Mouse (Mus musculus) heart, embryonic 11.5 days (tissue): ENCODE results near the gene Slc25a3. TPM values are rescaled to one million over a fixed set of nuclear protein-coding genes. Genes with fewer than 3 reads are reported as not detected.
A peak's percentile ranks its signal among the peaks of the same experiment; 100 is the strongest.

Source experiments
- ATAC-seq: fragments of 200-750 bp; cut with Nextera tagmentation; replicated peaks from 2 replicates; pipeline ENCODE4 v1.8.0; 2017; ENCODE audit warnings: moderate library complexity; ENCODE audit not compliant: insufficient number of reproducible peaks, low FRiP score, low TSS enrichment
- H3K27ac ChIP-seq: fragments of 300-500 bp; sonication (generic); 2 replicates; pipeline ENCODE4 v1.5.1; 2014; ENCODE audit warnings: mild to moderate bottlenecking, low read depth, low read length
- H3K27me3 ChIP-seq: fragments of 300-500 bp; sonication (generic); 2 replicates; pipeline ENCODE4 v1.6.1; 2014; ENCODE audit warnings: mild to moderate bottlenecking, low read length, mixed read lengths; ENCODE audit not compliant: control insufficient read depth, insufficient read depth
- H3K36me3 ChIP-seq: fragments of 300-500 bp; sonication (generic); 2 replicates; pipeline ENCODE4 v1.6.1; 2014; ENCODE audit warnings: mild to moderate bottlenecking, low read length, moderate library complexity, mixed read lengths; ENCODE audit not compliant: control insufficient read depth, insufficient read depth
- H3K4me1 ChIP-seq: fragments of 300-500 bp; sonication (generic); 2 replicates; pipeline ENCODE4 v1.6.1; 2014; ENCODE audit warnings: low read length; ENCODE audit not compliant: control insufficient read depth, insufficient read depth
- H3K4me2 ChIP-seq: fragments of 300-500 bp; sonication (generic); 2 replicates; pipeline ENCODE4 v1.6.1; 2014; ENCODE audit warnings: mild to moderate bottlenecking, moderate library complexity
- H3K4me3 ChIP-seq: fragments of 300-500 bp; sonication (generic); 2 replicates; pipeline ENCODE4 v1.5.1; 2014; ENCODE audit warnings: low read depth, low read length
- H3K9ac ChIP-seq: fragments of 300-500 bp; sonication (generic); 2 replicates; pipeline ENCODE4 v1.6.1; 2014; ENCODE audit warnings: mild to moderate bottlenecking, low read depth, low read length, moderate library complexity
- H3K9me3 ChIP-seq: fragments of 300-500 bp; sonication (generic); replicated peaks from 2 replicates; pipeline ENCODE4 v1.6.1; 2016; ENCODE audit warnings: low read length; ENCODE audit not compliant: control insufficient read depth
- WGBS: fragments of 180-500 bp; shearing (Covaris S2); extraction: QIAGEN DNeasy Blood & Tissue Kit; methylation state at CpG from one replicate; pipeline ENCODE4 v1.1.7; 2014; ENCODE audit not compliant: insufficient replicate concordance; 5-methylcytosine and 5-hydroxymethylcytosine counted together
- polyA plus RNA-seq: library from polyadenylated mRNA; unstranded; fragments of >200 nt; fragmentation: Nextera tagmentation; extraction: Ambion mirVana; gene quantifications from 2 replicates; pipeline ENCODE4 v1.2.1, GENCODE M21; 2014

The Slc25a3 gene
- 838 and 861 TPM in 2 replicates for polyA plus RNA-seq

- Histone ChIP-seq H3K27me3 (no peaks in the 10 kb centered on the region), H3K4me1 (peaks cover 23% of the 10 kb centered on the region), H3K27ac (peak within 1 kb of the TSS; percentile 96), H3K4me3 (peak within 1 kb of the TSS; percentile 97), H3K36me3 (peaks cover 21% of the 10 kb centered on the region), H3K9me3 (no peaks in the 10 kb centered on the region), H3K9ac (peak within 1 kb of the TSS; percentile 95), H3K4me2 (peak within 1 kb of the TSS; percentile 85)
- WGBS = 11% methylated on average over 59 of the region's 59 CpGs
- peak; percentile 99 for ATAC-seq
Measured at GRCm38 (mm10) chr10:91123828-91124822, at the start of gene Slc25a3. Gene Slc25a3, minus strand, starts transcription at chr10:91124059.

- H3K4me2 ChIP-seq = peak overlapping the region; percentile 82
- H3K9ac ChIP-seq = peak overlapping the region; percentile 100
- H3K4me3 ChIP-seq = peak overlapping the region; percentile 99
- H3K27ac ChIP-seq = peak overlapping the region; percentile 100
- WGBS = 77% methylated on average over 14 of the region's 14 CpGs
- no peak for ATAC-seq
- no peaks in the 10 kb centered on the region for H3K36me3 ChIP-seq
- H3K27me3 ChIP-seq = no peaks in the 10 kb centered on the region
- H3K9me3 ChIP-seq = no peaks in the 10 kb centered on the region
- H3K4me1 ChIP-seq = peaks cover 12% of the 10 kb centered on the region
Measured at GRCm38 (mm10) chr10:91172329-91173100, 48.7 kb upstream of the Slc25a3 start.

- Histone ChIP-seq H3K36me3 (no peaks in the 10 kb centered on the region), H3K9ac (peak overlapping the region; percentile 100), H3K27ac (peak overlapping the region; percentile 100), H3K9me3 (no peaks in the 10 kb centered on the region), H3K27me3 (no peaks in the 10 kb centered on the region), H3K4me3 (peak overlapping the region; percentile 99), H3K4me2 (peak overlapping the region; percentile 82), H3K4me1 (peaks cover 16% of the 10 kb centered on the region)
- WGBS = under 1% methylated on average over 67 of the region's 68 CpGs
- ATAC-seq = peak; percentile 98
Measured at GRCm38 (mm10) chr10:91171455-91172328, 47.8 kb upstream of the Slc25a3 start.

GRCm38 (mm10) chr10:91171041-91171440, 47.2 kb upstream of the Slc25a3 start:
- Histone ChIP-seq H3K4me1 (peaks cover 16% of the 10 kb centered on the region), H3K36me3 (no peaks in the 10 kb centered on the region), H3K9ac (peak overlapping the region; percentile 100), H3K4me2 (peak overlapping the region; percentile 82), H3K27ac (peak overlapping the region; percentile 100), H3K27me3 (no peaks in the 10 kb centered on the region), H3K9me3 (no peaks in the 10 kb centered on the region), H3K4me3 (peak overlapping the region; percentile 99)
- peak; percentile 31 for ATAC-seq
- under 1% methylated on average over 57 of the region's 59 CpGs for WGBS

DNA sequence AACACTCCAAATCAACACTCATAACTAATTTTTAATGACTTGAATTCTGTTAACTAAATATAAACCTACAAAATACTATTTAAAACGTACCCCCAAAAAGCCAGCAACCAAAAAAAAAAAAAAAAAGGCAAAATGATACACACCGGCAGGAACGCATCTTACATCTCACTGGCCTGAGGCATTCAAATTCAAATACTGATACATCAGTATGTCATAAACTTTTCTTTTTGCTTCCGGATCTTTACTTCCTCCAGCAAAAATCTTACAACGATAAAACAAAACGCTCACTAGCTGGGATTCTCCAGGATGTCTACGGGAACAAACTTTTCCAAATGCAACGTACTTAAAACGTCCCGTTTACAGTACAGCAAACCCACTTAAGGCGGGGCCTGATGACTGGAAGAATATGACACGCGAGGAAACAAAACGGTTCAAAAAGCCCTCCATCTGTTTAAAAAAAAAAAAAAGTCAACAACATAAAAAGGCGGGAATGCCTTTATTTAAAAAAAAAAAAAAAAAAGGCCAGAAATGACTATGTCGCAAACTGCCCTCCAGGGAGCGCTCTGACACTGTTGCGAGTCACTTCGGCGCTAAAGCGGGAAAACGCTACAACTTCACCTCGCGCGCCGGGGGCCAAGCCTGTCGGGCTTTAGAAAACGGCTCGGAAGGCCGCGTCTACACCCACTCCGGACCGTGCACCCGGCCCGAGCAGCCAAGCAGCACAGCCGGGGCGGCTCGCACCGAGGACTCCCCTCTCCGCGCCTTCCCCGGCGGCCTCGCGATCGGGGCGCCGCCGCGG, 46.5 kb upstream of the Slc25a3 start:
- WGBS = 1% methylated on average over 45 of the region's 50 CpGs
- peak overlapping the region; percentile 99 for H3K4me3 ChIP-seq
- peak overlapping the region; percentile 100 for H3K9ac ChIP-seq
- no peaks in the 10 kb centered on the region for H3K36me3 ChIP-seq
- H3K4me2 ChIP-seq = peak overlapping the region; percentile 82
- peaks cover 16% of the 10 kb centered on the region for H3K4me1 ChIP-seq
- H3K27me3 ChIP-seq = no peaks in the 10 kb centered on the region
- H3K27ac ChIP-seq = peak overlapping the region; percentile 100
- 0 out of 2 replicates have a peak, but pooled peaks have one; percentile 5 for ATAC-seq
- H3K9me3 ChIP-seq = no peaks in the 10 kb centered on the region

GRCm38 (mm10) chr10:91169414-91170065, 45.7 kb upstream of the Slc25a3 start:
- Histone ChIP-seq H3K4me3 (peak overlapping the region; percentile 99), H3K9ac (peak overlapping the region; percentile 100), H3K27ac (peak overlapping the region; percentile 100; the same call in 1 of the 2 replicates), H3K9me3 (no peaks in the 10 kb centered on the region), H3K36me3 (no peaks in the 10 kb centered on the region), H3K27me3 (no peaks in the 10 kb centered on the region), H3K4me2 (peak overlapping the region; percentile 82), H3K4me1 (peaks cover 16% of the 10 kb centered on the region)
- 29% methylated on average over 17 of the region's 17 CpGs for WGBS
- ATAC-seq = no peak

DNA sequence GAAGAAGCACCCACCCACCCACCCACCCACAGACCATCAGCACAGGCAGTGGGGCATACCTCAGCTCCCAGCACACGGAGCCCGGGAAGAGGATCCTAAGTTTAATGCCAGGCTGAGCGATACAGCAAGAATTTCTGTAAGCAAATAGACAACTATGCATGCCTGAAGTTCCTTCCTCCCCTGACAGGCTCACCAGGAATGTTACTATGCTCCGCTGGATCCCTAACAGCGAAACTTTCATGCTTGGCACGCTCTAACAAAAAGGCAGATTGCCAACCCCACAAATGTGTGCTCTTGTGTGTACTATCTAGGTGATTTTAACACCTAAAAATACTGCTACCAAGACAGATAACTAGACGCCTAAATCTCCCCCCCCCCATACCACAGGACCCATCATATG, 43.5 kb upstream of the Slc25a3 start:
- 34% methylated on average over 7 of the region's 7 CpGs for WGBS
- H3K36me3 ChIP-seq = peaks cover 12% of the 10 kb centered on the region
- H3K27ac ChIP-seq = peak overlapping the region; percentile 76
- no peaks in the 10 kb centered on the region for H3K27me3 ChIP-seq
- no peaks in the 10 kb centered on the region for H3K9me3 ChIP-seq
- peak overlapping the region; percentile 20 for H3K4me3 ChIP-seq
- H3K9ac ChIP-seq = peak overlapping the region; percentile 44; the same call in 1 of the 2 replicates
- ATAC-seq = no peak
- H3K4me1 ChIP-seq = peaks cover 16% of the 10 kb centered on the region
- H3K4me2 ChIP-seq = peak overlapping the region; percentile 82
